Mouse (Mus musculus) liver, embryonic 16.5 days (tissue): ENCODE measurements around the gene Dapk2. TPM values are rescaled to one million over a fixed set of nuclear protein-coding genes. Genes with fewer than 3 reads are reported as not detected.

ENCODE experiments used
- ATAC-seq: fragments of 200-750 bp; cut with Nextera tagmentation; 2 replicates; pipeline ENCODE4 v1.8.0; 2017; ENCODE audit warnings: low read depth, mild to moderate bottlenecking, moderate number of reproducible peaks, moderate library complexity
- H3K27ac ChIP-seq: fragments of 300-500 bp; sonication (generic); 2 replicates; pipeline ENCODE4 v1.5.1; 2014; ENCODE audit warnings: mild to moderate bottlenecking, low read length
- H3K27me3 ChIP-seq: fragments of 300-500 bp; sonication (generic); 2 replicates; pipeline ENCODE4 v1.6.1; 2014; ENCODE audit warnings: low read depth, low read length, mixed read lengths; ENCODE audit not compliant: control insufficient read depth, insufficient read depth
- H3K36me3 ChIP-seq: fragments of 300-500 bp; sonication (generic); 2 replicates; pipeline ENCODE4 v1.6.1; 2014; ENCODE audit warnings: mild to moderate bottlenecking; ENCODE audit not compliant: control insufficient read depth, insufficient read depth
- H3K4me1 ChIP-seq: fragments of 300-500 bp; sonication (generic); 2 replicates; pipeline ENCODE4 v1.6.1; 2014; ENCODE audit warnings: low read depth, low read length, mixed read lengths; ENCODE audit not compliant: control insufficient read depth
- H3K4me2 ChIP-seq: fragments of 300-500 bp; sonication (generic); 2 replicates; pipeline ENCODE4 v1.6.1; 2014; ENCODE audit warnings: low read depth, low read length, mixed read lengths
- H3K4me3 ChIP-seq: fragments of 300-500 bp; sonication (generic); 2 replicates; pipeline ENCODE4 v1.5.1; 2014; ENCODE audit warnings: low read depth, mild to moderate bottlenecking, low read length
- H3K9ac ChIP-seq: fragments of 300-500 bp; sonication (generic); 2 replicates; pipeline ENCODE4 v1.6.1; 2014; ENCODE audit warnings: low read depth, low read length
- H3K9me3 ChIP-seq: fragments of 300-500 bp; sonication (generic); replicated peaks from 2 replicates; pipeline ENCODE4 v1.6.1; 2016; ENCODE audit warnings: low read length; ENCODE audit not compliant: control insufficient read depth
- WGBS: fragments of 180-500 bp; shearing (Covaris S2); extraction: QIAGEN DNeasy Blood & Tissue Kit; methylation state at CpG from one replicate; pipeline ENCODE4 v1.1.7; 2014; ENCODE audit not compliant: insufficient replicate concordance; 5-methylcytosine and 5-hydroxymethylcytosine counted together
- polyA plus RNA-seq: library from polyadenylated mRNA; unstranded; fragments of >200 nt; fragmentation: Nextera tagmentation; extraction: Ambion mirVana; gene quantifications from 2 replicates; pipeline ENCODE4 v1.2.1, GENCODE M21; 2015

Dapk2 gene
- polyA plus RNA-seq, 1 experiment from 2014 or later = 33.7 TPM

- Histone ChIP-seq H3K4me2 (no peak overlapping the region), H3K9ac (no peak overlapping the region), H3K4me3 (no peak overlapping the region), H3K27me3 (no peaks in the 10 kb centered on the region), H3K4me1 (peaks cover 51% of the 10 kb centered on the region), H3K27ac (no peak overlapping the region; the same call in 1 of the 2 replicates), H3K9me3 (no peaks in the 10 kb centered on the region), H3K36me3 (no peaks in the 10 kb centered on the region)
- ATAC-seq = no peak
- 37% methylated on average over 3 of the region's 3 CpGs for WGBS
Measured at GRCm38 (mm10) chr9:66120945-66121344, 37.1 kb upstream of the Dapk2 start.

GRCm38 (mm10) chr9:66121421-66121820 is 36.6 kb upstream of the Dapk2 start:
- no peak overlapping the region for H3K4me3 ChIP-seq
- ATAC-seq = no peak
- H3K36me3 ChIP-seq = no peaks in the 10 kb centered on the region
- H3K4me1 ChIP-seq = peaks cover 51% of the 10 kb centered on the region
- no peaks in the 10 kb centered on the region for H3K9me3 ChIP-seq
- H3K9ac ChIP-seq = no peak overlapping the region
- H3K27ac ChIP-seq = no peak overlapping the region
- no peak overlapping the region for H3K4me2 ChIP-seq
- H3K27me3 ChIP-seq = no peaks in the 10 kb centered on the region

- no peak for ATAC-seq
- no peaks in the 10 kb centered on the region for H3K36me3 ChIP-seq
- H3K4me2 ChIP-seq = peak overlapping the region; percentile 88
- H3K4me1 ChIP-seq = peaks cover 55% of the 10 kb centered on the region
- 6% methylated on average over 5 of the region's 5 CpGs for WGBS
- H3K27ac ChIP-seq = peak overlapping the region; percentile 96
- H3K27me3 ChIP-seq = no peaks in the 10 kb centered on the region
- peak overlapping the region; percentile 83 for H3K4me3 ChIP-seq
- H3K9ac ChIP-seq = peak overlapping the region; percentile 92
- no peaks in the 10 kb centered on the region for H3K9me3 ChIP-seq
Measured at GRCm38 (mm10) chr9:66123648-66124047, 34.4 kb upstream of the Dapk2 start.

- no peaks in the 10 kb centered on the region for H3K27me3 ChIP-seq
- 0% methylated on average over 12 of the region's 12 CpGs for WGBS
- ATAC-seq = peak; percentile 47
Measured at GRCm38 (mm10) chr9:66124111-66124531, 33.9 kb upstream of the Dapk2 start.

GRCm38 (mm10) chr9:66124681-66125542 is 33.1 kb upstream of the Dapk2 start:
- Histone ChIP-seq H3K36me3 (no peaks in the 10 kb centered on the region), H3K27me3 (no peaks in the 10 kb centered on the region), H3K4me2 (peak overlapping the region; percentile 97), H3K9ac (peak overlapping the region; percentile 92), H3K4me3 (peak overlapping the region; percentile 83), H3K27ac (peak overlapping the region; percentile 96), H3K9me3 (no peaks in the 10 kb centered on the region), H3K4me1 (peaks cover 47% of the 10 kb centered on the region)
- WGBS = 8% methylated on average over 33 of the region's 33 CpGs
- ATAC-seq = peak; percentile 94

More at GRCm38 (mm10) chr9:66124111-66124531, 33.9 kb upstream of the Dapk2 start:
- Histone ChIP-seq H3K9me3 (no peaks in the 10 kb centered on the region), H3K36me3 (no peaks in the 10 kb centered on the region), H3K9ac (peak overlapping the region; percentile 92), H3K4me2 (peak overlapping the region; percentile 88), H3K4me3 (peak overlapping the region; percentile 83), H3K27ac (peak overlapping the region; percentile 96), H3K4me1 (peaks cover 51% of the 10 kb centered on the region)

- H3K4me2 ChIP-seq = peak overlapping the region; percentile 97
- ATAC-seq = no peak
- H3K27ac ChIP-seq = peak overlapping the region; percentile 96
- peak overlapping the region; percentile 86 for H3K9ac ChIP-seq
- peaks cover 2% of the 10 kb centered on the region; the same call in 1 of the 2 replicates for H3K36me3 ChIP-seq
- WGBS = 9% methylated on average over 12 of the region's 12 CpGs
- H3K9me3 ChIP-seq = no peaks in the 10 kb centered on the region
- peaks cover 41% of the 10 kb centered on the region for H3K4me1 ChIP-seq
- no peaks in the 10 kb centered on the region for H3K27me3 ChIP-seq
- H3K4me3 ChIP-seq = peak overlapping the region; percentile 83
Measured at GRCm38 (mm10) chr9:66125543-66126455, 32.2 kb upstream of the Dapk2 start.

GRCm38 (mm10) chr9:66126456-66127192 is 31.4 kb upstream of the Dapk2 start, which contains the start of the genes Snx1 and Ciao2a:
TSS of gene Snx1 (minus strand) at chr9:66126587.
TSS of gene Ciao2a (plus strand) at chr9:66126611.
- H3K9ac ChIP-seq = peak within 1 kb of the TSS; percentile 86
- H3K36me3 ChIP-seq = peaks cover 4% of the 10 kb centered on the region; the same call in 1 of the 2 replicates
- ATAC-seq = peak; percentile 57
- H3K4me1 ChIP-seq = peaks cover 39% of the 10 kb centered on the region
- H3K9me3 ChIP-seq = no peaks in the 10 kb centered on the region
- H3K27me3 ChIP-seq = no peaks in the 10 kb centered on the region
- H3K4me3 ChIP-seq = peak within 1 kb of the TSS; percentile 83
- H3K27ac ChIP-seq = peak within 1 kb of the TSS; percentile 96
- under 1% methylated on average over 34 of the region's 34 CpGs for WGBS
- peak within 1 kb of the TSS; percentile 97 for H3K4me2 ChIP-seq

- 8% methylated on average over 6 of the region's 6 CpGs for WGBS
- H3K36me3 ChIP-seq = peaks cover 4% of the 10 kb centered on the region; the same call in 1 of the 2 replicates
- peak overlapping the region; percentile 83 for H3K4me3 ChIP-seq
- ATAC-seq = no peak
- H3K27me3 ChIP-seq = no peaks in the 10 kb centered on the region
- no peaks in the 10 kb centered on the region for H3K9me3 ChIP-seq
- peak overlapping the region; percentile 97 for H3K4me2 ChIP-seq
- peaks cover 39% of the 10 kb centered on the region for H3K4me1 ChIP-seq
- H3K27ac ChIP-seq = peak overlapping the region; percentile 96
- peak overlapping the region; percentile 86 for H3K9ac ChIP-seq
Measured at GRCm38 (mm10) chr9:66127193-66127546, 30.9 kb upstream of the Dapk2 start.
